8 mouse cellular contexts compared by ENCODE assay signal in genomic region chr15:8098774-8099749, GRCm38 (mm10). TPM values are rescaled to one million over a fixed set of nuclear protein-coding genes. Genes with fewer than 3 reads are reported as not detected.
DNase-seq lines count a peak whose midpoint lies in the region; ATAC-seq and TF ChIP-seq lines count a peak whose summit lies in the region.

Wdr70 (minus strand) TSS chr15:8099209.

- TF ChIP-seq CTCF in kidney, postnatal 0 days (IDR thresholded peaks at IDR 0.05; ENCODE audit: low read depth): peak; percentile 99

- H3K9me3 ChIP-seq in heart, embryonic 12.5 days (replicated peaks): no peaks in the 10 kb centered on the region
- no peaks in the 10 kb centered on the region for H3K9me3 ChIP-seq in kidney, postnatal 0 days (replicated peaks; ENCODE audit: low read length)
- no peaks in the 10 kb centered on the region for H3K9me3 ChIP-seq in liver, embryonic 11.5 days (ENCODE audit: control insufficient read depth, low read length)
- H3K9me3 ChIP-seq in stomach, embryonic 14.5 days (ENCODE audit: control insufficient read depth, low read depth, low read length): no peaks in the 10 kb centered on the region

- ATAC-seq in erythroid progenitor cell, adult 5-6 weeks (replicated peaks; ENCODE audit: low FRiP score, poor library complexity, severe bottlenecking): peak; percentile 99
- ATAC-seq in heart, embryonic 12.5 days (ENCODE audit: insufficient number of reproducible peaks, low FRiP score): peak; percentile 88
- peak; percentile 95 for ATAC-seq in kidney, postnatal 0 days (replicated peaks; ENCODE audit: low FRiP score, low read depth)
- ATAC-seq in liver, embryonic 11.5 days (replicated peaks; ENCODE audit: low FRiP score): peak; percentile 88
- peak; percentile 92 for ATAC-seq in stomach, embryonic 14.5 days (ENCODE audit: insufficient number of reproducible peaks, insufficient read depth, low FRiP score, low read depth)

- no peaks in the 10 kb centered on the region for H3K27me3 ChIP-seq in heart, embryonic 12.5 days (replicated peaks)
- H3K27me3 ChIP-seq in kidney, postnatal 0 days (ENCODE audit: insufficient read depth, low read length): no peaks in the 10 kb centered on the region
- H3K27me3 ChIP-seq in liver, embryonic 11.5 days (replicated peaks; ENCODE audit: control insufficient read depth, insufficient read depth, low read length): no peaks in the 10 kb centered on the region
- no peaks in the 10 kb centered on the region for H3K27me3 ChIP-seq in stomach, embryonic 14.5 days (ENCODE audit: control insufficient read depth, insufficient read depth, low read length)

- WGBS in heart, embryonic 12.5 days: 2% methylated on average over 56 of the region's 56 CpGs
- WGBS in kidney, postnatal 0 days: 2% methylated on average over 56 of the region's 56 CpGs
- WGBS in liver, embryonic 11.5 days: 2% methylated on average over 56 of the region's 56 CpGs
- WGBS in stomach, embryonic 14.5 days: 2% methylated on average over 56 of the region's 56 CpGs

- H3K4me2 ChIP-seq in heart, embryonic 12.5 days: peak within 1 kb of the TSS; percentile 71
- peak within 1 kb of the TSS; percentile 79 for H3K4me2 ChIP-seq in kidney, postnatal 0 days (ENCODE audit: low read length)
- peak within 1 kb of the TSS; percentile 68 for H3K4me2 ChIP-seq in liver, embryonic 11.5 days
- peak within 1 kb of the TSS; percentile 64 for H3K4me2 ChIP-seq in stomach, embryonic 14.5 days (replicated peaks; ENCODE audit: low read depth, low read length)

- H3K4me1 ChIP-seq in heart, embryonic 12.5 days (replicated peaks): peaks cover 4% of the 10 kb centered on the region; the same call in 1 of the 2 replicates
- no peaks in the 10 kb centered on the region for H3K4me1 ChIP-seq in kidney, postnatal 0 days (replicated peaks; ENCODE audit: insufficient read depth, low read length)
- no peaks in the 10 kb centered on the region for H3K4me1 ChIP-seq in liver, embryonic 11.5 days (replicated peaks; ENCODE audit: control insufficient read depth, insufficient read depth, low read length)
- H3K4me1 ChIP-seq in stomach, embryonic 14.5 days (ENCODE audit: control insufficient read depth, insufficient read depth, low read length): 0 out of 2 replicates have a peak, but pooled peaks cover 2% of the 10 kb centered on the region

- DNase-seq in CD4-positive helper T cell, adult 2 months (ENCODE audit: low read depth, low spot score): peak; percentile 96
- peak; percentile 82 for DNase-seq in brain, embryonic 18.5 days (ENCODE audit: low read depth, low spot score)
- peak; percentile 92 for DNase-seq in kidney, postnatal 0 days (ENCODE audit: low spot score)
- peak; percentile 99 for DNase-seq in liver, embryonic 11.5 days (ENCODE audit: low spot score)
- peak; percentile 97 for DNase-seq in naive thymus-derived CD4-positive, alpha-beta T cell, adult 2 months (ENCODE audit: low read depth)

- peak within 1 kb of the TSS; percentile 91 for H3K9ac ChIP-seq in heart, embryonic 12.5 days
- peak within 1 kb of the TSS; percentile 86 for H3K9ac ChIP-seq in kidney, postnatal 0 days (ENCODE audit: low read depth, low read length)
- H3K9ac ChIP-seq in liver, embryonic 11.5 days (ENCODE audit: low read depth, low read length): peak within 1 kb of the TSS; percentile 86
- H3K9ac ChIP-seq in stomach, embryonic 14.5 days (replicated peaks; ENCODE audit: low read depth, low read length): peak within 1 kb of the TSS; percentile 54

- peak within 1 kb of the TSS; percentile 95 for H3K4me3 ChIP-seq in heart, embryonic 12.5 days
- H3K4me3 ChIP-seq in kidney, postnatal 0 days (replicated peaks; ENCODE audit: low read depth, low read length): peak within 1 kb of the TSS; percentile 95
- peak within 1 kb of the TSS; percentile 90 for H3K4me3 ChIP-seq in liver, embryonic 11.5 days (ENCODE audit: low read depth, low read length)
- H3K4me3 ChIP-seq in stomach, embryonic 14.5 days (ENCODE audit: low read depth, low read length): peak within 1 kb of the TSS; percentile 58

- H3K27ac ChIP-seq in heart, embryonic 12.5 days (ENCODE audit: poor library complexity, severe bottlenecking): peak within 1 kb of the TSS; percentile 7; the same call in 1 of the 2 replicates
- H3K27ac ChIP-seq in kidney, postnatal 0 days: peak within 1 kb of the TSS; percentile 44; the same call in 1 of the 2 replicates
- no peak within 1 kb of the TSS for H3K27ac ChIP-seq in liver, embryonic 11.5 days (ENCODE audit: low read depth, low read length)
- no peak within 1 kb of the TSS for H3K27ac ChIP-seq in stomach, embryonic 14.5 days (ENCODE audit: low read length)

- peaks cover 23% of the 10 kb centered on the region for H3K36me3 ChIP-seq in heart, embryonic 12.5 days
- H3K36me3 ChIP-seq in kidney, postnatal 0 days (ENCODE audit: insufficient read depth, low read length): peaks cover 7% of the 10 kb centered on the region; the same call in 1 of the 2 replicates
- peaks cover 5% of the 10 kb centered on the region; the same call in 1 of the 2 replicates for H3K36me3 ChIP-seq in liver, embryonic 11.5 days (ENCODE audit: control insufficient read depth, insufficient read depth, low read length)
- H3K36me3 ChIP-seq in stomach, embryonic 14.5 days (ENCODE audit: control insufficient read depth, insufficient read depth, low read length): peaks cover 12% of the 10 kb centered on the region; the same call in 1 of the 2 replicates

RNA-seq across cellular contexts. Expression of gene Wdr70, which starts in this region (rescaled TPM):
- 21.6 and 40.2 TPM in 2 replicates for total RNA-seq in erythroid progenitor cell, adult 5-6 weeks (2015; ENCODE audit: low replicate concordance)
- 21.7 and 36.3 TPM in 2 replicates for total RNA-seq in erythroid progenitor cell, adult 5-6 weeks (2017; ENCODE audit: low replicate concordance)
- polyA plus RNA-seq in heart, embryonic 12.5 days (2016; fragmentation: Nextera tagmentation; extraction: Ambion mirVana): 40.5 and 43.4 TPM in 2 replicates
- polyA plus RNA-seq in kidney, postnatal 0 days (2015; fragmentation: Nextera tagmentation; extraction: Ambion mirVana): 39.5 and 46.3 TPM in 2 replicates
- polyA plus RNA-seq in liver, embryonic 11.5 days (2014; fragmentation: Nextera tagmentation; extraction: Ambion mirVana): 49.1 and 51.5 TPM in 2 replicates
- 56.1 and 59.1 TPM in 2 replicates for polyA plus RNA-seq in stomach, embryonic 14.5 days (2014; fragmentation: Nextera tagmentation; extraction: Ambion mirVana)

Comparison
In these comparisons a context has a peak if more than half of its experiments do, and no peak if none do; other contexts are left out.
1. H3K27ac ChIP-seq: peak in heart, embryonic 12.5 days (single experiment) and kidney, postnatal 0 days (single experiment); none in liver, embryonic 11.5 days (single experiment) and stomach, embryonic 14.5 days (single experiment).
2. Peak in every context shown above with its lines, with median percentiles within 50 percentile points of each other: DNase-seq, ATAC-seq, H3K4me2 ChIP-seq, H3K4me3 ChIP-seq and H3K9ac ChIP-seq.